Mouse (Mus musculus): ENCODE measurements around the gene Slc6a9. TPM values are rescaled to one million over a fixed set of nuclear protein-coding genes. Genes with fewer than 3 reads are reported as not detected.

The Slc6a9 gene
- polyA plus RNA-seq, 1 experiment, result 129 TPM

GRCm38 (mm10) chr4:117923450-117923849 is 89.1 kb downstream of the Slc6a9 start:
- H3K79me2 ChIP-seq (ENCODE audit: control insufficient read depth, insufficient read depth), result no peaks in the 10 kb centered on the region
- no peaks in the 10 kb centered on the region for H3K36me3 ChIP-seq (ENCODE audit: control insufficient read depth, insufficient read depth)
- H3ac ChIP-seq (ENCODE audit: control insufficient read depth, insufficient read length), result no peak overlapping the region
- TF ChIP-seq TCF3 (IDR thresholded peaks at IDR 0.05; ENCODE audit: insufficient read length, low read depth) (no peak), MYOD1 (IDR thresholded peaks at IDR 0.05; ENCODE audit: control insufficient read depth in 1 of 3, insufficient read length in 2 of 3, low read depth in 2 of 3) (no peak), MYOG (IDR thresholded peaks at IDR 0.05; ENCODE audit: control insufficient read depth in 1 of 3, insufficient read depth in 1 of 3, insufficient read length in 2 of 3, low read depth in 2 of 3) (no peak), POLR2AphosphoS2 (IDR thresholded peaks at IDR 0.05; ENCODE audit: insufficient read length, low read depth) (no peak)
- H3K4me3 ChIP-seq, result no peak overlapping the region
- H3K4me2 ChIP-seq (ENCODE audit: low read depth), result no peak overlapping the region
- H3K27me3 ChIP-seq (ENCODE audit: control insufficient read depth, insufficient read depth, insufficient read length), result no peaks in the 10 kb centered on the region

Other genes with a start within 250 kb of the Slc6a9 start
- gene Dmap1, start 152.2 kb upstream of the Slc6a9 start, polyA plus RNA-seq (2012; fragmentation: generic; extraction: Trizol), result 28.0 TPM
- not detected for gene Gm12845, start 110.1 kb upstream of the Slc6a9 start, polyA plus RNA-seq (2012; fragmentation: generic; extraction: Trizol)
- gene Klf17, start 68.9 kb upstream of the Slc6a9 start, polyA plus RNA-seq (2012; fragmentation: generic; extraction: Trizol), result not detected
- 1.8 TPM for gene Ccdc24, start 38.1 kb downstream of the Slc6a9 start, polyA plus RNA-seq (2012; fragmentation: generic; extraction: Trizol)
- 41.6 TPM for gene B4galt2, start 49.0 kb downstream of the Slc6a9 start, polyA plus RNA-seq (2012; fragmentation: generic; extraction: Trizol)
- 470 TPM for gene Atp6v0b, start 52.8 kb downstream of the Slc6a9 start, polyA plus RNA-seq (2012; fragmentation: generic; extraction: Trizol)
- gene Dph2, start 57.5 kb downstream of the Slc6a9 start, polyA plus RNA-seq (2012; fragmentation: generic; extraction: Trizol), result 8.5 TPM
- 62.2 TPM for gene Ipo13, start 80.5 kb downstream of the Slc6a9 start, polyA plus RNA-seq (2012; fragmentation: generic; extraction: Trizol)
- gene Artn, start 95.3 kb downstream of the Slc6a9 start, polyA plus RNA-seq (2012; fragmentation: generic; extraction: Trizol), result 15.9 TPM

All from myocyte (in vitro differentiated cells).